Mouse (Mus musculus) B cell, adult 2 months (primary cell): ENCODE data around the gene Tpp1.
"Not testable (repeated sequence)": the region's sequence is repeated elsewhere in the genome, so short reads cannot be mapped to it uniquely, and the experiment has no call there.

Experiments
- DNase-seq, 2 experiments: peaks; one replicate each; pipeline ENCODE4 v3.0.0; 2022

Gene Tpp1

DNA sequence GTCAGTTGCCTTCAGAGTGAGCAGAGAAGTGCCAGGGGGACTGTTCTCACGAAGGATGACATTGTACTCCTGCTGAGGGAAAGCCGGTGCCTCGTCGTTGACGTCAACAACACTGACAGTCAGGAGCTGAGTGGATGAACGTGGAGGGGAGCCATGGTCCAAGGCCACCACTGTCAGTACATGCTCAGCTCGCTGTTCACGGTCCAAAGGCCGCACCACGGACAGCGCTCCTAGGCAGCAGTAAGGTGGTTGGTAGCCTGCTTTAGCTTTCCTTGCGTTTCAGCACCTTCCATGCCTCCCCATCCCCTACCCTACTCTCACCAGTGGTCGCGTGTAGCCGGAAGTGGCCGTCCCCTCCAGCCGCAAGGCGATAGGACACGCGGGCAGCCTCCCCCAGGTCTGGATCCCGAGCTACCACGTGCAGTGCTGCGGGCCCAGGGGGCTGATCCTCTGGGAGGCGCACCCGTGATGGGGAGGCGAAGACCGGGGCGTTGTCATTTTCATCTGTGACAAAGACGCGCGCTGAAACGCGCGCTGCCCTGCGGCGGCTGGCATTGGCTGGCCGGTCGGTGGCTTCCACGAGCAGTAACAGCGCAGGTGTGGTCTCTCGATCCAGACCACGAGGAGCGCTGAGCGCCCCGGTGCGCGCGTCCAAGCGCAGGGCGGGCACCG lies 9.9 kb upstream of the Tpp1 start:
- DNase-seq = no peak

DNA sequence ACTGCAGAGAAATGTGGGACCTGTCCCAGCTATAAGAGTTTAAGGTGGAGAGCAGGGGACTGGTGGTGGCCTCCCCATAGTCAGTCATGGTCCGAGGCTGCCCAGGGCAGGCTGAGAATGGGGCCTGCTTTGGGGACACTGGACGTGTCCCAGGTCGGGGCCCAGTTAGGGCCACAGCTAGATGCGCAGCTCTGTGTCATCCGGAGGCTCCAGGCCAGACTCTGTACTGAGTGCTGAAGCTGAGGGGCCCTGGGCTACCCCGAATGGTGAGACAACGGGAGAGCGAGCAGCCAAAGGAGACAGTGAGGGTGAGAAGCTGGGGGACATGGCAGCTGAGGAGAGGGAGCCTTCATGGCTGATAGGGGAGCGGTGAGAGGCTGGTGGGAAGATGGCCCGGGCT lies 1.2 kb upstream of the Tpp1 start:
- DNase-seq = no peak

DNA sequence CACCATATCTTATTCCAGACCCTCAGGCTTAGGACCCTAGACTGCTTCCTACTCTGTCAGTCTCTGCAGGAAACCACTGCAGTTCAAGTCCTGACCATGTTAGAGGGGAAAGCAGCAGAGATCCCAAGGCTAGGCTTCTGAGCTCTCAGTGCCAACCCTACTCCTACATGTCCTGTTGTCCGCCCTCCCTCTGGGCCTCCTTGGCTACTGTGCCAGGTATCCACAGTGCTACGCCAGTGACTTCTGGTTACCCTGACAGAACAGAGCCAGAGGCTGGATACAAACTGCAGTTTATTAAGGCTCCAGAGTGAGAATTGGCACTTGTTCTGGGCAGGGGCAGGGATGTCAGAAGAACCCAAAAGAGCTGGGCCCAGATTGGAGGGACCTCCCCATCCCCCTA lies 681 bp upstream of the Tpp1 start:
- no peak for DNase-seq

DNA sequence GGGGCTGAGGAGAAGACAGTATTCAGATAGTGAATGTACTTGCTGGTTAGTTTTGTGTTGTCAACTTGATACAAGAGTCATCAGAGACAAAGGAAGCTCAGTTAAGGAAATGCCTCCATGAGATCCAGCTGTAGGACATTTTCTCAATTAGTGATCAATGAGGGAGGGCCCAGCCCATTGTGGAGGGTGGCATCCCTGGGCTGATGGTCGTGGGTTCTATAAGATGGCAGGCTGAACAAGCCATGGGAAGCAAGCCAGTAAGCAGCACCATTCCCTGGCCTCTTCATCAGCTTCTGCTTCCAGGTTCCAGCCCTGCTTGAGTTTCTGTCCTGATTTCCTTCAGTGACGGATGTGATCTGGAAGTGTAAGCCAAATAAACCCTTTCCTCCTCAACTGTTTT lies 4.3 kb downstream of the Tpp1 start:
- no peak for DNase-seq

DNA sequence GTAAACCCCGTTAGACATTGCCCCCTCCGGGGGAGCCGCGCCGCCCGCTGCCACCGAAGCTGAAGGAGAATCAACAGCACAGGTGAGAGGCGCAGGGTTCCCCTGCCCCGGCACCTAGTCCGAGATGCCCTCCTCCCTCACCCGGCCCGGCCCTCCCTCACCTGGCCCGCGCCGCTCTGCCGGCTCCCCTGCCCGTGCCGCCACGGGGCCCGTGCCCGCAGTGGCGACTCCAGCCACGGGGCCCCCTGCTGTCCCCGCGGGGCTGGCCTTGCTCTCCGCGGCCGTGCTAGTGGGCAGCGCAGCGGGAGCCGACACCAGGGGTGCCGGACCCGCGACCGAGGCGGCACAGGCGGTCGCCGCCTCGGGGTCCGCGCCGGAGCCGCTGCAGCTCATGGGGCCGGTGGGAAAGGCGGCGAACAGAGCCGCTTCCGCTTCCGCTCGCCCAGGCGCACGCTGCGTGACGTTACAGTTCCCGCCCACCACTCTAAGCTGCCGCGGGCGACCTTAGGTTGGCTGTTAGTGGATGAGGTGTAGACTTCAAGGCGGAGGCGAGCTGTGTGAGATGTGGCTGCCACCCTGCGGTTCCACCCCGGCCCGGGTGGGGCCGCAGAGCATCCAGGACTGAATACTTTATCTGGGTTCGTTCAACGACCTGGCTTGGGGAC lies 8.0 kb downstream of the Tpp1 start, which contains the start of gene Taf10:
Gene Taf10, minus strand, starts transcription at position 436 of the 665 bp plus-strand sequence.
- peak; percentile 90 to 91 for DNase-seq

DNA sequence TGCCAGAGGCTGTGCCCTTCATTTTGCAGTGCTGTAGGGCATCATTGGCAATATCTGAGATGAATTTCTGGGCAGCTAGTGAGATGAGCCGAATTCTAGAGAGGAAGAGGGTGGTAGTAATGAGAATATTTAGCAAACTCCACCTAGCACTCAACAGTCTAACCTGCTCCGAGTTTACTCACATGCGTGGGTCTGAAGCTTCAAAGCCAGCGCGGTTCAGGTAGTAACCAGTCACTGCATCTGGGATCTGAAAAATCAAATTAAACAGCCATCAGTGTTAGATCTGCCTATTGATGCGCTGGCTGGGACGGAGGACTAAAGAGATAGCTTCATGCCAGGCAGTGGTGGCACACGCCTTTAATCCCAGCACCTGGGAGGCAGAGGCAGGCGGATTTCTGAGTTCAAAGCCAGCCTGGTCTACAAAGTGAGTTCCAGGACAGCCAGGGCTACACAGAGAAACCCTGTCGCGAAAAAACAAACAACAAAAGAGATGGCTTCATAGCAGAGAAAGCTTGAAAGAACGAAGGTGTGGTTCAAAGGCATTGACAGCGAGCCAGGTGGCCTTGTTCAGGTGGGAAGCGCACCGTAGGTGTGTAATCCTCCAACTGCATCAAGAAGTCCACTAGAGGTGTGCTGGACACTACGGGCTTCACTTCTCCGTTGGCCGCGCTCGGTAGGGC lies 8.6 kb downstream of the Tpp1 start:
- DNase-seq = not testable (repeated sequence)

DNA sequence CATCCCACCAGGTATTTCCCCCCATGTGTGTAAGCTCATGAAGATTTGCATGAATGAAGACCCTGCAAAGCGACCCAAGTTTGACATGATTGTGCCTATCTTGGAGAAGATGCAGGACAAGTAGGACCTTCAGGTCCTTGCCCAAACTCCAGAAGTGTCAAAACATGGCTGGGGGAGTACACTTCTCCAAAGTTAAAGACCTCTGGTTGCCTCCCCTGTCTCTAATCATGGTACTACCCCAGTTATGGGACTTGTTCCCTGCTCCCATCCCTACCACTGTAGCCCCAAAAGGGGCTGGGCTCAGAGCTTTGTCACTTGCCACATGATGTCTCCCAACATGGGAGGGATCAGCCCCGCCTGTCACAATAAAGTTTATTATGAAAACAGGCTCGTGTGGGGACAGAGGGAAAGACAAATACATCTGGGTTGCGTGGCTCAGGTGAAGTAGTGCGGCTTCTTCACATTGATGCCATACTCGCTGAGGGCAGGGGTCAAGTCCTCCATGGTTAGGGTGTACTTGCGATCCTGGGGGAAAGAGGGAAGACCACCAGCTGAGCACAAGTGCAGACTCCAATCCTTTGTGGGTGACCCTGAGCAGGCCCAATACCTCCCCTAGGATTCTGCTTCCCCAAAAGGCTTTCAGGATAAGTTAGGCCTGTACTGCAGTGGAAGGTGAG lies 9.4 kb downstream of the Tpp1 start:
- not testable (repeated sequence) for DNase-seq

DNA sequence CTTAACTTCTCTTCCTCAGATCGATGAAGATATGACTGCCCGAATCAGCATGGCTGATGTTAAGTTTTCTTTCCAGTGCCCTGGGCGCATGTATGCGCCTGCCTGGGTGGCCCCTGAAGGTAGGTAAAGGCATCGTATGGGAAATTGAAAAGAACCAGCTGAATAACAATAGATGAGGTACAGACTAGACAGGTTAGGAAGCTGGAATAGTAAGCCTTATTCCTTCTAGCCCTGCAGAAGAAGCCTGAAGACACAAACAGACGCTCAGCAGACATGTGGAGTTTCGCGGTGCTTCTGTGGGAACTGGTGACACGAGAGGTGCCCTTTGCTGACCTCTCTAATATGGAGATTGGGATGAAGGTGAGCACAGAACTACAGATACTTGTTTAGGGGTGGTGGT lies 10.1 kb downstream of the Tpp1 start:
- DNase-seq = no peak

DNA sequence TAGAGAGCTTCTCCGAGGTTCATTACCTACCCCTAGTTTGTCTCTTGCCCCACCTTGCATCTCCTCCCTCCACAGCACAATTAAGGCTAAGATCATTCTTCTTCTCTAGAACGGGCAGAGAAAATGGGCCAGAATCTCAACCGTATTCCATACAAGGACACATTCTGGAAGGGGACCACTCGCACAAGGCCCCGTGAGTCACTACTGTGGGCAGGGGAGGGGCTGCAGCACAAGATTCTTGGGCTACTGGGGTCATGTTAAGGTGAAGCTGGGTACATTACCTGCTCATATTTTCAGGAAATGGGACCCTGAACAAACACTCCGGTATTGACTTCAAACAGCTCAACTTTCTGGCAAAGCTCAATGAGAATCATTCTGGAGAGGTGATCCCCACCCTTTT lies 11.2 kb downstream of the Tpp1 start:
- DNase-seq = no peak

DNA sequence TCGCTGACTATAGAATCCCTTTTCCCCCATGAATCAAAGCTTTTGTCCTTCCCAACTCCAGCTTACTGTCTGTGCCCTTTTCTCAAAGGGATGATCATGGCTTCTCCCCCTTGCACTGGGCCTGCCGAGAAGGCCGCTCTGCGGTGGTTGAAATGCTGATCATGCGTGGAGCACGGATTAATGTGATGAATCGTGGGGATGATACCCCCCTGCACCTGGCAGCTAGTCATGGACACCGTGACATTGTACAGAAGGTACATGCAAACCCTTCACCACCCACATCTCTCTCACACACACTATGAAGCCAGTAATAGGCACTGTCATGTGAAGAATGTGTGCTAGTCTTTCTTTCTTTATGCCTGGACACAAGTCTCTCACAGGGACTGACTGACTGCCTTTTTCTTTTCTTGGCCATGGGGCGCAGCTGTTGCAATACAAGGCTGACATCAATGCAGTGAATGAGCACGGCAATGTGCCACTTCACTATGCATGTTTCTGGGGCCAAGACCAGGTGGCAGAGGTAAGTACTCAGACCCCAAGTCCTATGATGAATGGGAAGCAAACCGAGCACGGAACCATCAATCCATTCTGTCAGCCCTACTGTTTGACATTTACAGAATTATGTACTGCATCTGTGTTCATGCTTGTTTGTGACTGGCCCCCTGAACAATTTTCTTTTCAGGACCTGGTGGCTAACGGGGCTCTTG lies 11.8 kb downstream of the Tpp1 start:
- no peak for DNase-seq

DNA sequence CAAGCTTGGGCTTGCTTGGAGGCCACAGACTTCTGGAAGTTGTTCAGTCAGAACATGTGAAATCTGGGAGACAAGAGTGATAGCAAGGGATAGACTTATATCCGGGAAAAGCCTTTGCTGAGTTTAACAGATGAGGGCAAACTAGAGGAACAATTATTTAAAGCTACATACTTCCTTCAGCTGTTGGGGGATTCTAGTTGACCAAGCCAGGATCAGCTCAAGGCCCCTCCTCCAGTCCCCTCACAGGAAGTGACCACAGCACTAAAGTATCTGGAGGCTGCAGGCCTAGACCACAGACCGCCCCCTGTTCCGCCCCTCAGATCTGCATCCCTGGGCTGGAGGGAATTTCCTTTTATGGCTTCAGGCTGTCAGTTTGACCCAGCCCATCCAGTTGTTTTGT lies 13.1 kb downstream of the Tpp1 start:
- no peak for DNase-seq

DNA sequence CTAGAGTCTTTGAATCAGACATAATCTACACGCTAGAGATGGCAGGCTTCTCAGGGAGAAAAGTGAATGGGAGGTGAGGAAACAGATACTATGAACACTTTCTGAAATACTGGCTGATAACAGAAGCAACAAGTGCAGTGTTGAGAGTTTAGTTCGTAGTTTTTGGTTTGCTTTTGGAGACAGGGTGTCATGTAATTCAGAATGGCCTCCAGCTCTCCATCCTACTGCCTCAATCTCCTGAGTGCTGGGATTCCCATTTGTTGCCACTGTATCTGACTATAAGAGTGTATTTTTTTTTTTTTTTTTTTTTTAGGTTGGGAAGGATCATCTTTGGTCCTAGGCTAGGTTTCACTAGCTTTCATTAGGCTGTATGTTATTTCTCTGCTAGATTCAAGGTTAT lies 13.7 kb downstream of the Tpp1 start:
- DNase-seq = no peak

DNA sequence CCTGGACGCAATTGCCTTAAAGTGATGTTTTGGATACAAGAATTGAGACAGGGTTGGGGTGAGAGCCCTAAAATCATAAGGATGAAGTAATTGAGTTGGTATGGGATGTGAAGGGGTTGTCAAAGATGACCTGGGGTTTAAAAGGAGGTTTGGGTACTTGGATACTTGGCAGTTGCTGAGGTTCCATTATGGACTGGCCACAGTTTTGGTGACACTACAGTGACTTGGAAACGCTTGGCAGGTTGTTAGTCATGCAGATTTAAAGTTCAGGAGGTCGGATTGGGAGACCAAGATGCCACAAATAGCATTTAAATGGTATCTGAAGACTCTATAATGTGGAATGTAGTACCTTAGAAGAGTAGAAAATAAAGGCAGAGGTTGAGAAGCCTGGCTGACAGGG lies 14.4 kb downstream of the Tpp1 start:
- DNase-seq = no peak

DNA sequence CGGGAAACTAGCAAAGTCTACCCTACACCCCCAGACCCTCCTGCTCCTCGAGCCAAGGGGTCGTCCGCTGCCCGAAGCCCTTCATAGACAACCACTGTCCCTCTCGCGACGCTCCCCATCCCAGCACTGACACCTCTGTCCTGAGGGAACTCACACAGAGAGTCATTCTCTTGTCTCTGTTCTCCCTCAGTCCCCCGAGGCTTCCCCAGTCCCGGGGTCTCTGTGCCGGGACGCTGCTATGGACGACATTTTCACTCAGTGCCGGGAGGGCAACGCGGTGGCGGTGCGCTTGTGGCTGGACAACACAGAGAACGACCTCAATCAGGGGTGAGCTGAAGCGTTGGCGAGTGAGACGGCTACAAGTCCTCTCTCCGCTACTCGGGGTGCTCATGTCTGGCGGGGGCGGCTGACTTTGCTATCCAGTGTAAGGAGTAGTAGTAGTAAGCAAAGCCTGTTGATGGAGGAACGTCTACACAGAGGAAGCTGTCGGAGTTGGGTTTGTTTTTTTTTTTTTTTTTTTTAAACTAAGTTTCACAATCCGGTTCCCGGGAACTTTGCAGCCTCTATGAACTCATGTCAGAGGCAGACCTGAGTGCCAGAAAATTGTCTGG lies 15.0 kb downstream of the Tpp1 start, which contains the start of gene Rrp8:
Gene Rrp8, minus strand, starts transcription at position 475 of the 611 bp plus-strand sequence.
- DNase-seq = peak; percentile 43 to 52

DNA sequence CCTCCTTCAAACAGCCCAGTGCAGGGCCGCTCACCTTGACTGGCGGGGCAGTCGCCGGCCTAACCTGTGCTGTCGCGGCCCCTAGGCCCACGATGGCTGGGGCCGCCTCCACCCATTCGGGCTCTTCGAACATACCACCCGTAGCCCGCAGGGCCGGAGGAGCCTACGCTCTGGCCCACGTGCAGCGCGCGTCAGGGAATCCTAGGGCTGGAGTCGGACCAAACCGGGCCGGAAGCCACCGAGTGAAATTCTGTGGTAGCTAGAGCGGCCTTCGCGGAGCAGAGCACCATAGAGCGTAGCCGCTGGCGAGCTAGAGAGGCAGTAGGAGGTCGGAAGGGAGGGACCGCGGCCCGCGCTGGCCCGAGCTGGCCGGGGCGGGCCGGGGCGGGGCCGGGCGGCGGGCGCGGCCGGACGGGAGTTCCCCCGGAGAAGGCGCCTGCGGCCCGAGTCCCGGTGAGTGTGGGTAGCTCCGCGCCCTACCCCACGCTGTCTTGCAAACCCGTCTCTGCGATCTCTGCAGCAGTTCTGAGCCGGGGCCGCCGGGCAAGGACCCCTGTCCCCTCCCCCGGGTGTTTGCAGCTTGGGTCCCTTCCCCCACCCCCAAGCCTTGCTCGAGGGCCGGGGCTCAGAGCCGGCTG lies 15.7 kb downstream of the Tpp1 start, which contains the start of gene Ilk:
Gene Ilk, plus strand, starts transcription at position 329 of the 638 bp plus-strand sequence.
- DNase-seq = peak; percentile 86

DNA sequence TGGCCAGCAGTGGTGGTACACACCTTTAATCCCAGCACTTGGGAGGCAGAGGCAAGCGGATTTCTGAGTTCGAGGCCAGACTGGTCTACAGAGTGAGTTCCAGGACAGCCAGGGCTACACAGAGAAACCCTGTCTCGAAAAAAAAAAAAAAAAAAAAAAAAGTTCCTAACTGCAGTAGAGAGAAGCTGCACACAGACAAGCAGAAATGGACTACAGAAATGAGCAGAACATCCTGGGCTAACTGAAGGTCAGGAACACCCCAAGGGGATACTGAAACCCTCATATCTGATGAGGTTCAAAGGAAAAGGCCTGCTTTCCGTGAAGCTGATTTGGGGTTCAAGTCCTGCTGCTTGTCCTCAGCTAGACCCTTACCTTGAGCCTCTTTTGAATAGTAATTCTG lies 16.6 kb downstream of the Tpp1 start:
- DNase-seq = not testable (repeated sequence)

DNA sequence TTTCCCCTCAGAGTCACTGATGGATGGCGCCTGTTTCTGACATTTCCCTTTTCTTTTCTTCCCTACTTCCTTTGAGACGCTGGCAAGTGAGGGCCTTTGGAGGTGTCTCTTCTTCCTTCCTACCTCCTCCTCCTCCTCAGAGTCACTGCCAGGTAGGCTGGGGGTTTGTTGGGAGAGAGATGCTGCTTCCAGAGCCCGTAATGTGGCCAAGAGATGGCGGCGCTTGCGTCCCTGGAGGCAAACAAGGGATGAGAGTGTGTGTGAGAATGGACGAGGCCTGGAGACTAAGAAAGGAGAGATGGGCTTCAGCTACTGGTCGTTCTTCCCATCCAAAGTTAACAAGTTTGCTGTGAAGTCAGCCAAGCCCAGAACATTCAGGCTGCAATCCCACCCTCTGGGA lies 17.2 kb downstream of the Tpp1 start:
- no peak for DNase-seq

DNA sequence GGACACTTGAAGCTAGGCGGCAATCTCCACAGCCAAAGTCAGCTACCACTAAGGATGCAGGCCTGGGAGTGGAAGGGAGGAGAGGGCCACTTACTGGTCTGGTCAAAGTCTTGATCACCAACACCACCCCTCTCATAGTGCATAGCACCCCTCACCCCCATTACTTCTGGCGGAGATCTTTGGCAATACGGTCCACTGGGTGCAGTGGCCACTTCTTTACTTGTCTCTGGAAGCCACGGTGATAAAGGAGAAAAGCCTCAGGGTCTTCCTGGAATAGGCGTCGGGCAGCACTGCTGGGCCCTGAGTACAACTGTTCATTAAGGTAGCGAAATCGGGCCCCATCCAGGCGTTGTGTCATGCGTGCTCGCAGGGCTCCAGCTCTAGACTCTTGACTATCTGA lies 18.2 kb downstream of the Tpp1 start:
- DNase-seq = no peak

DNA sequence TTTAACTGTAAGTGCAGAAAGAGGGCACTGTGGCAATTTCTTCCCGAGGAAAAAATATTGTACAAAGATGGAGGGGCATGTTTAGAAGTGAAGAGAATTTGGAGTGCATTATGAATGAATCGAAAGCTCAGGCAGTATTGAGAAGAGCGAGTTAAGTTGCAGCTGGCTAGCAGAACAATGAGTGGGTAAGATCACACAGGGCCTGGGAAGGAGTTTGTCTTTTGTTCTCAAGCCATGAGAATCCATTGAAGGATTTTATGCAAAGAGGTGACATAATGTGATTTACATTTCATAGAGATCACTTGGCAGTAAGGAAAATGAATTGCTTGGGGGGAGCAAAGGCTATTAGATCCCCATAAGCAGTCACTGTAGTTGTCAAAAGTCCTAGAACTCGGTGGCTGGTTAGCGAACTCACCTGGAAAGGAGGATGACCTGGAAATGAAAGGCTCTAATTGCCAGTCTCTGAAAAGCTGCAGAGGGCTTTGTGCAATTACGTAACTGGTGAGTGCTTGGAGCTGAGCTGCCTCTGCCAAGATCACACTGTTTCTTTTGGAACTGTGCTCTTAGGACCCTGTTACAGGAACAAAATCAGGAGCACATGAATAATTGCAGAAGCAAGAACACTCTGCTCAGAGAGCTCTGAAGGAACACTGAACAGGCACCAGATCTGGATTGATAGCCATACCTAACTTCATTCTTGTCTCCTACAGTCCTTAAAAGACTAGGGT lies 23.2 kb downstream of the Tpp1 start:
- no peak for DNase-seq

DNA sequence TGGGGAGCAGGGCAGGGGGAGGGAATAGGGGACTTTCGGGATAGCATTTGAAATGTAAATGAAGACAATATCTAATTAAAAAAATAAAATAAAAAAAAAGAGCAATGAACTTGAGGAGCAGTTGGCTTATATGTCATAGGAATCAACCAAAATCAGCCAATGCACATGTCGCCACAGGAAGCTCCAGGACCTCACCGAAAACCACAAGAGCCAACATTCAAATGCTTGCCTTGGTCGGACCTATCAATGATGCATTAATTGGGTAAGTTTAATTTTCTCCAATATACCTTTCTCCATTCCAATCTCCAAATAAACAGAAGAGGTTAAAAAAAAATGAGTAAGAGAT lies 25.1 kb downstream of the Tpp1 start:
- no peak for DNase-seq
